Mouse (Mus musculus) heart, postnatal 0 days (tissue): ENCODE measurements around the gene As3mt. TPM values are rescaled to one million over a fixed set of nuclear protein-coding genes. Genes with fewer than 3 reads are reported as not detected.

Source experiments
- ATAC-seq: fragments of 200-750 bp; cut with Nextera tagmentation; 2 replicates; pipeline ENCODE4 v1.8.0; 2017; ENCODE audit warnings: low read depth, moderate number of reproducible peaks, moderate library complexity; ENCODE audit not compliant: insufficient read depth
- DNase-seq: peaks from one replicate; pipeline ENCODE4 v3.0.0-alpha.2; 2016; ENCODE audit warnings: low spot score
- H3K27ac ChIP-seq: fragments of 300-500 bp; sonication (generic); 2 replicates; pipeline ENCODE4 v1.5.1; 2014; ENCODE audit warnings: low read depth, mild to moderate bottlenecking
- H3K27me3 ChIP-seq: fragments of 300-500 bp; sonication (generic); 2 replicates; pipeline ENCODE4 v1.6.1; 2014; ENCODE audit warnings: low read length, mixed read lengths; ENCODE audit not compliant: control insufficient read depth, insufficient read depth
- H3K36me3 ChIP-seq: fragments of 300-500 bp; sonication (generic); replicated peaks from 2 replicates; pipeline ENCODE4 v1.6.1; 2014; ENCODE audit warnings: low read length, mixed read lengths; ENCODE audit not compliant: control insufficient read depth, insufficient read depth
- H3K4me1 ChIP-seq: fragments of 300-500 bp; sonication (generic); 2 replicates; pipeline ENCODE4 v1.6.1; 2014; ENCODE audit warnings: antibody characterized with exemption; ENCODE audit not compliant: control insufficient read depth, insufficient read depth
- H3K4me2 ChIP-seq: fragments of 300-500 bp; sonication (generic); 2 replicates; pipeline ENCODE4 v1.6.1; 2014; ENCODE audit warnings: low read depth, mild to moderate bottlenecking, low read length, moderate library complexity
- H3K4me3 ChIP-seq: fragments of 300-500 bp; sonication (generic); 2 replicates; pipeline ENCODE4 v1.5.1; 2014; ENCODE audit warnings: low read depth, low read length
- H3K9ac ChIP-seq: fragments of 300-500 bp; sonication (generic); replicated peaks from 2 replicates; pipeline ENCODE4 v1.6.1; 2014; ENCODE audit warnings: low read depth, low read length, mixed read lengths
- H3K9me3 ChIP-seq: fragments of 300-500 bp; sonication (generic); replicated peaks from 2 replicates; pipeline ENCODE4 v1.6.1; 2016; ENCODE audit warnings: low read length; ENCODE audit not compliant: control insufficient read depth
- CTCF ChIP-seq: IDR thresholded peaks from 2 replicates; pipeline ENCODE4 v1.5.1; 2016; ENCODE audit warnings: antibody characterized with exemption, control low read depth, low read depth
- EP300 ChIP-seq: IDR thresholded peaks from 2 replicates; pipeline ENCODE4 v1.6.1; 2016; ENCODE audit warnings: antibody characterized with exemption, low read depth
- WGBS: fragments of 180-500 bp; shearing (Covaris S2); extraction: QIAGEN DNeasy Blood & Tissue Kit; methylation state at CpG from one replicate; pipeline ENCODE4 v1.1.7; 2014; 5-methylcytosine and 5-hydroxymethylcytosine counted together
- polyA plus RNA-seq: library from polyadenylated mRNA; unstranded; fragments of >200 nt; fragmentation: Nextera tagmentation; extraction: Ambion mirVana; gene quantifications from 2 replicates; pipeline ENCODE4 v1.2.1, GENCODE M21; 2015
- total RNA-seq: library from RNA; depleted of rRNA; stranded (reverse); fragments of >200 nt; gene quantifications from 2 replicates; pipeline ENCODE4 v1.2.3, GENCODE M21; 2014; ENCODE audit warnings: low replicate concordance

The As3mt gene
- total and polyA plus RNA-seq, 2 experiments from 2014 or later: 24.1 to 61.7 TPM

DNA sequence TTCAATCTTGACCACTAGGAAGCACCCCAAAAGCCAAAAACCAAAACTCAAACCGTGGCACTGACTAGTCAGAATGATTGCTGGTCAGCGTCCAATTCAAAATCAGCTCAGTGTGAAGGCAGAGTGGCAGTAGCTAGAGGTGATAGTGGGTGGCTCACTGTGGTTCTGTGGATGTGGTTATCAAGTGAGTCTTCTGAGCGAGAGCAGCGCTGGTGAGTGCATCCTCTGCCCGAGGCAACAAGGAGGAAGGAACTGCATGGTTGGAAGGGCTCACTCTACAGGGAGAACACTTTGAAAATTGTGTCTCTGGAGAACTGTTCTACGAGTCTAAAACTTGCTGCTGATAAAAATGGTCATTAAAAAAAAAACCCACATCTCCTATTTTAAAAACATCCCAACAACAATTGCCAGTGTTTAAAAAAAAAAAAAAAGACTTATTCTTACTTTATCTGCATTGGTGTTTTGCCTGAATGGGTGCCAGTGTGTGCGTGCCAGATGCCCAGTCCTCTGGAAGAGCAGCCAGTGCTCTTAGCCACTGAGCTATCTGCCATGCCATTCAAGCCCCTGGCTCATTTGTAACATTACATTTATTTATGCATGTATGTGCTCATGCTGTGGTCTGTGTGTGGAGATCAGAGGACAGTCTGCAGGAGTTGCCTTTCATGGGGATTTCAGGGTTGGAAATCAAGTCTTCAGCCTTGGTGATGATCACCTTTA, 1.3 kb upstream of the As3mt start:
- ATAC-seq (no peak), DNase-seq (no peak)
- Histone ChIP-seq H3K9ac (no peak overlapping the region), H3K27ac (no peak overlapping the region), H3K36me3 (peaks cover 20% of the 10 kb centered on the region), H3K9me3 (no peaks in the 10 kb centered on the region), H3K4me1 (peaks cover 18% of the 10 kb centered on the region), H3K4me2 (no peak overlapping the region), H3K4me3 (no peak overlapping the region), H3K27me3 (no peaks in the 10 kb centered on the region)
- WGBS: 33% methylated on average over 7 of the region's 7 CpGs
- no peak for TF ChIP-seq EP300
- TF ChIP-seq CTCF: no peak

DNA sequence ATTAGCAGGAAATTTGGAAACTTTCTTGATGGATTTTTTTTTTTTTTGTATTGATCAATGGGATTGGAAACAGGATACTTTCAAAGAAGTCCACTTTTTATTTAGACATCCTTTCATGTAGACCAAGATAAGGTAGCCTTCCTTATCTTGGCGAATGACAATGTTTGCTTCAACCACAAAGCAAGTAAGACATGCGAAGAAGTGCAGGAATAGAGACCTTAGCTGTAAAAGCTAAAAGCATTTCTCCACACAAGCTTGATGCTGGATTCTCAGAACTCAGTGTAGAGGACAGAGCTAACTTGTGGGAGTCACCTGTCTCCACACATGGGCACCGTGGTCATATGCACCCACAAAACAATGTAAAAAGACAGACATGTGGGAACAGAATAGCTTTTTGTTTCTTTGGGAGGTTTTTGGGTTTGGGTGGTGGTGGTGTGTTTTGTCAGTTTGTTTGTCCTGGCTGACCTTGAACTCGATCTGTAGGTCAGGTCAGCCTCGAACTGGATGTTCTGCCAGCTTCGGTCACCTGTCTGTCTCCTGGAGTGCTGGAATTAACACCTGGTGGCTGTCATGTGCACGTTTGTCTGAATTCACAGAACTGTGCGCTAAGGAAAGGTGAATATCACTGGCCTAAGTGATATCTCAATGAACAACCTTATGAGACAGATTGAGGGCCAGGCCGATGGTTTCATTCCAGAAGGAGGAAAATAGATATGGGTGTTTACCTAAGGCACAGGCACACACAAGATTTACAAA, 540 bp upstream of the As3mt start:
- TF ChIP-seq EP300: no peak
- no peak for TF ChIP-seq CTCF
- Histone ChIP-seq H3K4me3 (peak overlapping the region; percentile 62), H3K9ac (peak overlapping the region; percentile 57), H3K9me3 (no peaks in the 10 kb centered on the region), H3K36me3 (peaks cover 18% of the 10 kb centered on the region), H3K27me3 (no peaks in the 10 kb centered on the region), H3K27ac (0 out of 2 replicates have a peak overlapping the region, but pooled peaks have one; percentile 66), H3K4me1 (peaks cover 18% of the 10 kb centered on the region), H3K4me2 (peak overlapping the region; percentile 91)
- WGBS: 56% methylated on average over 9 of the region's 9 CpGs
- ATAC-seq: no peak; the same call in none of the 2 replicates
- no peak for DNase-seq

DNA sequence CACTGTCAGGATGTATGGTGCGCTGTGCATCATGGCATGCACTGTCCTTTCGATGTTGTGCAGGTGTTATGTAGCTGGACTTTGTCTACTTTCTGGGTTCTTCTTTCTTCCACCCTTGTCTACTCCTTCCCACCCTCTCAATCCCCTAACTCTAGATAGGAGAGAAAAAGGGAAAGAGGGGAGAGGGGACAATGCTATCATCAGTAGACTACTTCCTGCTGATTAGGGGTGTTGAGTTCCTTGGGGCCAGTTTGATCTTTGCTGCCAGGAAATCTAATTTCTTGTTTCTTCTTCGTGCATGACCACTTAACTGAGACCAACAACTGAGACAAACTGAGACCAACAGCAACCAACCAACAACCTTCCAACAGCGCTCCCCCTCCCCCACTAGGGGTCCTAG, 3.4 kb downstream of the As3mt start:
- H3K4me1 ChIP-seq: peaks cover 18% of the 10 kb centered on the region
- H3K27ac ChIP-seq: no peak overlapping the region
- H3K4me3 ChIP-seq: no peak overlapping the region
- H3K9me3 ChIP-seq: no peaks in the 10 kb centered on the region
- H3K27me3 ChIP-seq: no peaks in the 10 kb centered on the region
- DNase-seq: no peak
- no peak for ATAC-seq
- H3K9ac ChIP-seq: no peak overlapping the region
- 79% methylated on average over 4 of the region's 4 CpGs for WGBS
- H3K36me3 ChIP-seq: peaks cover 33% of the 10 kb centered on the region
- H3K4me2 ChIP-seq: no peak overlapping the region
- TF ChIP-seq CTCF: no peak
- TF ChIP-seq EP300: no peak

DNA sequence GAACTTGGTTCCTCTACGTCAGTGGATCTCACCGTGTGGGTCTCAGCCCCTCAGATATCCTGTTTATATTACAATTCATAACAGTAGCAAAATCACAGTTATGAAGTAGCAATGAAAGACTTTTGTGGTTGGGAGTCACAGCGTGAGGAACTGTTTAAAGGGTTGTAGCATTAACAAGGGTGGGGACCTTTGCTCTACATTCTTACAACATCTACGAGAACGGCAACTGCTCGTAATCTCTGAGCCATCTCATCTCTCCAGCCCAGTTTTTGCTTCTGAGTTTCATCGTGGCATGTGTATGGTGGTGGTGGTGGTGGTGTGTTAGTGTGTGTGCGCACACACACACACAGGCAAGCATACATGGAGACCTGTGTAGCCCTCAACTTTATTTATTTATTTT, 7.0 kb downstream of the As3mt start:
- Histone ChIP-seq H3K36me3 (peaks cover 45% of the 10 kb centered on the region), H3K27me3 (no peaks in the 10 kb centered on the region), H3K4me1 (no peaks in the 10 kb centered on the region), H3K9me3 (0 out of 2 replicates have a peak, but pooled peaks cover 4% of the 10 kb centered on the region), H3K4me3 (no peak overlapping the region), H3K27ac (no peak overlapping the region), H3K9ac (no peak overlapping the region), H3K4me2 (no peak overlapping the region)
- ATAC-seq (no peak), DNase-seq (no peak)
- TF ChIP-seq EP300: no peak
- WGBS: 91% methylated on average over 8 of the region's 8 CpGs

- no peak overlapping the region for H3K4me3 ChIP-seq
- H3K36me3 ChIP-seq: peaks cover 51% of the 10 kb centered on the region
- H3K4me1 ChIP-seq: no peaks in the 10 kb centered on the region
- no peak overlapping the region for H3K9ac ChIP-seq
- H3K27me3 ChIP-seq: no peaks in the 10 kb centered on the region
- H3K4me2 ChIP-seq: no peak overlapping the region
- 85% methylated on average over 8 of the region's 8 CpGs for WGBS
- DNase-seq: no peak
- ATAC-seq: no peak
- H3K27ac ChIP-seq: no peak overlapping the region
- H3K9me3 ChIP-seq: 0 out of 2 replicates have a peak, but pooled peaks cover 4% of the 10 kb centered on the region
- TF ChIP-seq CTCF (no peak), EP300 (no peak)
Measured at GRCm38 (mm10) chr19:46715016-46715415, 7.8 kb downstream of the As3mt start.
